Mouse (Mus musculus) c-Kit-positive CD71-positive TER-119-positive erythroid progenitor cells, embryonic 14.5 days (primary cell): ENCODE results near the gene Fam205c.

Experiments
- DNase-seq: peaks from one replicate; pipeline ENCODE4 v3.0.0-alpha.2; 2013; ENCODE audit warnings: low spot score

Gene Fam205c

GRCm38 (mm10) chr4:42874134-42874533, at the start of gene Fam205c:
Fam205c (minus strand) TSS chr4:42874234.
- DNase-seq = no peak

- no peak for DNase-seq
These were observed 48.4 kb upstream of the Fam205c start for GRCm38 (mm10) chr4:42922461-42922860.

DNA sequence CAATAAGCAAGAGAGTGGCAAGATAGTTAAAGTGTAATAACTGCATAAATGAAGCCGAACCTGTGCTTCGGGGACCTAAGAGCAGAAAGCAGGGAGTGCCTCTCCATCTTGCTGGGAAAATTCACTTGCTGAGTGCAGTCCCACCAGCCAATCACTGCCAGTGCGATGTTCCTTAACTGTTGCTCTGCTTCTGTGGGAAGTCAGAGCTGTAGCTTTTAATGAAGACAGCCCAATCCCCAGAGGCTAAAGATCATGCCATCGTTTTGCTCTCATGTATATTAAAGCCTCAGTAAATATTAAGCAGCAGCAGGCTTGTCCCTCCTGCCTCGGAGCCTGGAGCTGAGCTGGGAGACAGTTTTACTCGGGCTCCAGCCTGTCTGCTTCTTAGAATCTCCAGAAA, 48.0 kb upstream of the Fam205c start:
- no peak for DNase-seq

DNA sequence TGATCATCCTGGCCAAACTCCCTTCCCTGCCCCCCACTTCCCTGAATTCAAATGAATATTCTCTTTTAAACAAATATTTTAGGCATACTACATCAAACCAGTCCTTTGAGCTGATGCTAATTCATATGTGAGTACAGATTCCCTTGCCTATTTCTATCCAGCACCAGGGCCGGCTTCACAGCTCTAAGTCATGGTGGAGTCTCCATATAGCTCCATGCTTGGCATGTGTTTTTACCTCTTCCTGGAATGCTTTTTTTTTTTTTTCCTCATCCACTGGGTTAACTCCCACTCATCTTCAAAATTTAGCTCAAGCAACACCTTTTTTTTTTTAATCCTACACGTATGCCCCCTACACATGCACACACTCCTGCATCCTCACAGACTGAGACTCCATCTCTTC, 47.5 kb upstream of the Fam205c start:
- DNase-seq = no peak

DNA sequence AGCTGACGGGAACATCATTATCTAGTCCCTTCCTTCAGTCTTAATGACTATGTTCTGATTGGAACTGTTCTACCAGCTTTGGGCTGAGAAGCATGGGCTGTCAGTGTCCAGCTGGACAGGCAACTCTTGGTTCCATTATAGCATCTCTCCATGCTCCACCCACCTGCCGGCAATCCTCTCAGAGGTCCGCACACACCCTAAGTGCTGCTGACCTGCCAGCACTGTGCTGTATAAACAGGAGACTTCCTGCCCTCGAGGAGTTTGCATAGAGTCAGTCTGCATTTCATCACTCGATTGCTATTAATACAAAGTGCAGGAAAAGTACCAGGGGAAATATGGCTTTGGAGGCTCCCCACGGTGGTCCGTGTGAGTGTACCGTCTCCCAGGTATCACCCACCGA, 46.7 kb upstream of the Fam205c start:
- DNase-seq = no peak

GRCm38 (mm10) chr4:42917402-42917774, 43.4 kb upstream of the Fam205c start:
- DNase-seq = no peak

DNA sequence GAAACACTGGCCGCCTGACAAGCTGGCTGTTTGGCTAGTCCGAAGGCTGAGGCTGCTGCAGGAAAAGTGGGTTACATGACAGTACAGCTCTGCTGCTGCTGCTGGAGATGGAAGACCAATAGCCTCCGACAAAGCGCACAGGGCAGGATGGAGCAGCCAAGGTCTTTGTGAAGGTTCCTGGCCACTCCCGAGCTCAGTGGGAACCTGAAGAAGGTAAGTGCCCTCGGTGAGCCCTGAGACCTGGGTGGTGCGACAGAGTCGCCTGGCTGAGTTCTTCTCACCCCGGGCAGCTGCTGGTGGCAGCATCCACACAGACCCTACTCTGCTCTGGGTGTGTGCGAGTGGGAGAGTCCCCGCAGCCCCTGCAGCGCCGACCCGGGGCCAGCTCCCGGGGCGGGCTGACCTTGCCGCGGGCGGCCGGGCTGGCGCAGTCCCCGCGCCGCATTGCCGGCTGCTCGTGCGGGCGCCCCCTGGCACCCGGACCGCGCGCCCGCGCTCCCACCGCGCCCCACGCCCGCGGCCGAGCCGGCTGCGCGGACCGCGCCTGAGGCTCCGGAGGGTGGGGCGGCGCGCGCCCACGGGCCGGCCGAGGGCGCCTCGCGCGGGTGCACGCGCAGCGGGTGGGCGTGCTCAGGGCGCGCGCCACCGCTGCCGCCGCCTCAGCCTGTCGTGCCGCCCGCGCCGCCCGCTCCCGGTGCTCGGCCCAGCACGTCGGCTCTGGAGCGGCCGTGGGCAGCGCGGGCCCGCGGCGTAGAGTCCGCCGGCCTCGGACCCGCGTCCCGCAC, 42.8 kb upstream of the Fam205c start, which contains the start of gene Phf24:
Gene Phf24 (plus strand): TSS at position 44 of the 785 bp plus-strand sequence.
- DNase-seq = no peak

DNA sequence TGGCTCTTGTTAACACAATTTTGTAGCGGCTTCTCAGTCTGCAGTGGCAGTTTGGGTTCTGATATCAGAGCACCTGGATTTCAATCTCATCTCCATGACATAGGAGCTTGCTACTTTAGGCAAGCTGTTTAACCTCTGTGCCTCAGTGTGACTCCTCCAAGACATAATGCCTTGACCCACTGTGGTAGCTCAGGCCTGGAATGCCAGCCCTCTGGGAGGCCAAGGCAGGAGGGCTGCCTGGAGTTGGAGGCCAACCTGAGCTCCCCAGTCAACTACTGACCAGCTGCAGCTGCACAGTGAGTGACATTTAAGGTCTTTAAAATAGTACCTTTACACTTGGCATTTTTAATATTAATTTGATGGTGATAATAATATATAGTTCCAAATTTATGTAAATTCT, 41.9 kb upstream of the Fam205c start:
- DNase-seq = no peak

- DNase-seq = no peak
These were observed 41.3 kb upstream of the Fam205c start for GRCm38 (mm10) chr4:42915311-42915710.

- DNase-seq = no peak
These were observed 39.4 kb upstream of the Fam205c start for GRCm38 (mm10) chr4:42913391-42913790.

- DNase-seq = no peak
These were observed 30.9 kb upstream of the Fam205c start for GRCm38 (mm10) chr4:42904966-42905365.

GRCm38 (mm10) chr4:42904523-42904922, 30.5 kb upstream of the Fam205c start:
- DNase-seq = no peak

- DNase-seq = no peak
These were observed 29.9 kb upstream of the Fam205c start for GRCm38 (mm10) chr4:42903942-42904341.

GRCm38 (mm10) chr4:42902730-42903129, 28.7 kb upstream of the Fam205c start:
- no peak for DNase-seq

DNA sequence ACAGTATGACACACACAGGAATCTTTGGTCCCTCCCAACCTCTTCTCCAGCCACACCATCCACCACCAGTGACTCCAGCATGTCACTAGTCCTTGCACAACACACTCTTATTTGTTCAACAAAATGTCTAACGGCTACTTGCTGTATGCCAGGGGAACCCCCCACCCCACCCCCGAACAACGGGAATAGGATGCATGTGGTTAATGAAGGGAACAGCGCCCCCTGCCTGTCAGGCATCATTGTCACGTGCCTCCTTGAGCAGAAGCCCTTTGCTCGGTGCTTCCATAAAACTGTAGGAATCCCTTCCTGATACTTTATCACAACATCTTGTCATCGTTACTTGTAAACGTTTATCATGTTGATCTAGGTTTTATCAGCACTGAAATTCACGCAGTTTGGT, 28.1 kb upstream of the Fam205c start:
- DNase-seq = peak; percentile 22

- DNase-seq = no peak
These were observed 26.8 kb upstream of the Fam205c start for GRCm38 (mm10) chr4:42900878-42901277.

- no peak for DNase-seq
These were observed 24.9 kb upstream of the Fam205c start for GRCm38 (mm10) chr4:42898914-42899313.

DNA sequence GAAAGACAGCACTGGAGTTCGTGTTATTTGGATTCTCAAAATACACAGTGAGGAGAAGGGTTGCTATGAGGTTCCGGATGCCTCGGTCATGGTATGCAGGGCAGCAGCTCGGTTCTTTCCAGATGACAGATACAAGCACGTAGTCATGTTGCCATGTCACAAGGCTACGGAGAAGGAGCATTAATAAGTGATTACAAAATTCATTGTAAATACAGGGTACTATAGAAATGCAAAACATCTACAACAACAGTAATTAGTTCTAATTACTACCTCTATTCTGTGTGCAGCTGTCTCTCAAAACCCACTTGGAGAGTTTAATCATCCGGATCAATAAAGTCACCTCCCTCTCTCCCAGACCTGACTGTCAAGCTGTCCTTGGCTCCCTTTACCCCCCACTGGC, 21.1 kb upstream of the Fam205c start:
- DNase-seq = no peak

DNA sequence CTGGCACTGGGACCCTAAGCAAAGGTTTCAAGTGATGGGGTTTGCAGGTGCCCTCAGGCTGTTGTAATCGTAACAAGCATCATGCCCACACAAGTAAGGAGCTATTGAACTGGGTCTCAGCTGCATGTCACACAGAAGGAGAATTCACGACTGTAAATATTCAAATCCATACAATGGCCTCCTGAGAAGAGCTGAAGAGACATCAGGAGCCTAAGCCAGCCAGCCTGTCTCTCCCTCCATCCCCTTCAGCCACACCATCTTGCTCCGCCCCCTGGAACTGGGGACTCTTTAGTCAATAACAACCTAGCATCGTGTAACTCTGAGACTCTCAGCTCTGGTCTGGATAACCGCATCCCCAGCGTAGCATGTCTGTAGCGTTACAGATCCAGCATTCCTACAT, 17.1 kb upstream of the Fam205c start:
- DNase-seq = no peak

- no peak for DNase-seq
These were observed 14.8 kb upstream of the Fam205c start for GRCm38 (mm10) chr4:42888806-42889205.

DNA sequence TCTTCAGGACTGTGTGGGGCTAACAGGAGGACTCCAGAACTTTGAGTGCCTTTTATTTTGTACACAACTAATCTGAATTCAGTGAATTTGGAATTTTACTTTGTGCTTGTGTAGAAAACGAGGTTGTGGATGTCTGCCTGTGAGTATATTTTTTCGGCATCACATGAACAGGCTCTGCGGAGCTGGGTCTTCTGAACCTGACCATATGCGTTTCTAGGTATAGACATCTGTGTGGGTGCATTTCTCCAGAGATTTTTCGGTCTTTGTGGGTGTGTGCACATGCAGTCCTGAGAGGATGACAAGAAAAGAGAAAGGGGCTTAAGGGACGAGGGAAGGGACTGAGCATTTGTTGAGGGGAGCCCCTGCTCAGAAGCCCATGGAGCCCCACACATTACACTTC, 12.9 kb upstream of the Fam205c start:
- DNase-seq = no peak

GRCm38 (mm10) chr4:42880677-42880948, 6.6 kb upstream of the Fam205c start:
- DNase-seq = no peak

GRCm38 (mm10) chr4:42879829-42880676, 6.0 kb upstream of the Fam205c start:
- DNase-seq = peak; percentile 68

- DNase-seq = no peak
These were observed 3.6 kb upstream of the Fam205c start for GRCm38 (mm10) chr4:42877657-42878056.
